Mouse (Mus musculus) heart, adult 10 weeks (tissue): ENCODE results near the gene 4933430I17Rik. TPM values are rescaled to one million over a fixed set of nuclear protein-coding genes. Genes with fewer than 3 reads are reported as not detected.

Experiments used
- polyA plus RNA-seq: library from polyadenylated mRNA; stranded (reverse); fragments of 350-450 nt; fragmentation: Illumina TruSeq; extraction: RNeasy Lipid Tissue Mini Kit (QIAGEN cat#74804); gene quantifications from one replicate; pipeline ENCODE4 v1.2.3, GENCODE M21; 2014; ENCODE audit warnings: low read depth, low replicate concordance

The 4933430I17Rik gene
- not detected for polyA plus RNA-seq

DNA sequence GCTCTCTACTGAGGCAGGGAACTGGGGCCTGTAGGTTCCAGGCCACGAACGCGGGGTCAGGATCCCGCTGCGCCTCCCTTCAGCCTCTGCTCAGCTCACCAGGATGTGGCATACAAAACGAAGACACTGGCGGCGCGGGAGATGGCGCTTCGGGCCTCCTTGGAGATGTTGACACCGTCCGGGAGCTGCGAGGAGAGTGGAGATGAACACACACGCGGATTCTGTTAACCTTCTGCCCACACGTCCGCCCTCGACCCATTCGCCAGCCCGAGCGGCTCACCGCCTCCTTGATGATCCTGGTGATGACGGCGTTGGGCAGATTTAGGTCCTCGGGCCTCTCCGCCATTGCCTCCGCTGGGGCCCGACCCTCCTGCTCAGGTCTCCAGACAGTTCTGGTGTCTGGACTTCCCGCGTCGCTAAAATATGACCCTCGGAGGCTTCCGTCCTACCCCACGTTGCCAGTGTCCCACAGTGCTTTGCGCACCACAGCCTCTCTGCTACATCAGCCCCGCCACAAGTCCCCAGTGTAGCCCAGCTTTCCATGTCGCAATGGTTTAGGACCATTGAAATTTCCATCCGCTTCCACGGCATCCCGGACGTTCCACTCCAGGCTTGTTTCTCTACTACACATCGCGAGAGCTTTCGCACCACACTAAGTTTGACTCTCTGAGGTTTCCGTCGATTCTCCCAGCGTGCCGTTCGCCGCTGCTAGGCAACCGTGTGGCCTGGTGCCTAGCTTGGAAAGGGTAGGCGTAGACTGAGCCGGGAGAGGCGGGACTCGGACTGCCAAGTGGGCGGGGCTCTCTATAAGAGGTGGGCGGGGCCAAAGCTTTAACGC is at the start of gene 4933430I17Rik, which contains the start of gene Pole3:
TSS of gene 4933430I17Rik (plus strand) at position 719 of the 838 bp plus-strand sequence.
TSS of gene Pole3 (minus strand) at position 418 of the 838 bp plus-strand sequence.

DNA sequence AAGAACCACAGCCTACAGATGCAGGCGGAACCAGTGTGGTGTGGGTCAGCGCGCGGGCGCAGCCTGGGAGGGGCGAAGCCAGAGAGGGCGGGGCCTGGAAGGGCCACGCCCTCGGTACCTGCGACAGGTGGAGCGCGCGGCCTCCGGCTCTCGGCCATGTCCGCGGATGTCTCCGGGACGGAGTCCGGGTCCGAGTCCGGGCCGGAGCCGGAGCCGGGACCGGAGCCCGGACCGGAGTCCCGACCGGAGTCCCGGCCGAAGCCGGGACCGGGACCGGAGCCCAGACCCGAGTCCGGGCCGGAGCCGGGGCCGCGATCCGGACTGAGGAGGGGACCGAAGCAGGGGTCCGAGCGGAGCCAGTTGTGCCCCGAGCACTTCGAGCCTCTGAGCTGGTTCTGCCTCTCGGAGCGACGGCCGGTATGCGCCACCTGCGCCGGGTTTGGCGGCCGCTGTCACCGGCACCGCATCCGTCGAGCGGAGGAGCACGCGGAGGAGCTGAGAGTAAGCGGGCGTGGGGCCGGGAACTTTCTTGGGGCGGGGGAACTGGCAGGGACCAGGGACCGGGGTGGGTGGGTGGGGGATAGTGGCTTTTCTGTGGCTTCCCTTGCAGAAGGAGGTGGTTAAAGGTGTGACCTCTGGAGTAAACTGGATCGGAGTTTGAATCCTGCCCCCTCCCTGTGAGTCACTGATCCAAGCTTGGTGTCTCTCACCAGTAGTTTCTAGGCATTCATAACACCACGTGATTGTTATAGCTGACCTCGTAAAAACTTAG is 45.0 kb upstream of the 4933430I17Rik start, which contains the start of gene Bspry:
TSS of gene Bspry (plus strand) at position 117 of the 772 bp plus-strand sequence.

DNA sequence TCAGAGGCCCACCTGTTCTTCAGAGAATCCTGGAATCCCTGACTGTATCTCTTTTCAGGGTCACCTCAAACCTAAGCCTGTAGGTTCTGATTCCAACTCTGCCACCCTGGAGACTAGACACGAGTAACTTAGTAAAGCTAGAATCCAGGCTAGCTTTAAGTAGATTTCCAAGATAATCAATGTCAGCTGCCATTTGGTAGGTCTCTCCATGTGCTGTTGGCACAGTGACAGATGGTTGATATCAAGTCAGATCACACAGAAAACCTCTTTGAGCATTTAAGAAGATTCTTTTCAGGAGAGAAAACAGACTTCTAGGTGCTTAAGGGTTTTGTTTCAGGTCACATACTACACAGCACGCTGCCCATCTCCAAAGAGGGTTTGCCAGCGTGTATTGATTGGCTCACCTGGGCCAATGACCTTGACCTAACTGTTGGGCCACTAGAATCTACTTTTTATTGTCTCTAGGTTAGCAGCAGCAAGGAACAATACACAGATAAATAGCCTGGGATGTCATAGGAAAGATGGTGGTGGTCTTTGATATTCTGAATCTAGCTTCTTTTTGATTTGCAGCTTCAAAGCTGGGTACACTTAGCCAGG is 21.7 kb upstream of the 4933430I17Rik start, which contains the start of gene Hdhd3:
TSS of gene Hdhd3 (minus strand) at position 94 of the 597 bp plus-strand sequence.

DNA sequence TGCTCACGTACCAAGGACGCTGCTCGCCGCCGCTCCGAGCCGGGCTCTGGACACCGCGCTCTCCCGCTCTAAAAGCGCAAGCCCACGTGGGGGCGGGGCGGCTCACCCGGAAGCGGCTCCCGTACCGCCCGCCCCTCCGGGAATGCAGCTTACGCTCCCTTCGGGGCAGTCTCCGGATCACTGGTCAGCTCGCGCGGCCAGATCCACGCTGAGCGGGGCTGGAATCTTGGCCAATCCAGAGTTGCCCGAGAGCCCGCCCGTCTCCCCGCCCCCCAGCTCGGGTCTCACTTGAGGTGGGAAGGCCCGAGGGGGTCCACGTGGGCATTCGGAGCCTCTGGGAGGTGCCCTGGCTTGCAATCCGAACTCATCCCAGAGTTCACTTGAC is 5.3 kb upstream of the 4933430I17Rik start, which contains the start of gene Alad:
TSS of gene Alad (minus strand) at position 70 of the 385 bp plus-strand sequence.

DNA sequence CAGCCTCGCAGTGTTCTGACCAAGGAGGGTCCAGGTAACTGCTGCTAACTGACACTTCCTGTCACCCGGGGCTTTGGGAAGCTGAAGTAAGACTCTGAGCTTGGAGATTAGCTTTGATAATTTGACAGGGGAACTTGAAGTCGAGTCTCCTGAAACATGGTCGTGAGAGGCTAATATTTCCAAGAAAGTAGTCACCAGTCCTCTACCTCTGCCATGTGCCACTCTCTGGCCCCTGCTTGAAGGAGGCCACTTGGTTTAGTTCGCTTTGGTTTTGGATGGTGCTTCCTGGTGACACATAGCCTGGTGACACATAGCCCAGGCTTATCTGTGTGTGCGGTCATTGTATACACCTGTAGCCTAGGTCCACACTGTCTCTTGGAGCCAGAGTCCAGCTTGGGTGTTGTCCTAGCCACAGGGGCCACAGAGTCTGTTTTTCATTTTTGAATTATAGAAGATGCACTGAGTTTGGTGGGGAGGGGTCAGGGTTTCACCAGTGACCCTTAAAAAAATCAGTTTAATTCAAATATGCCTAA is 34.7 kb downstream of the 4933430I17Rik start, which contains the start of gene Rgs3:
TSS of gene Rgs3 (plus strand) at position 51 of the 533 bp plus-strand sequence.

Other genes starting within 250 kb of the 4933430I17Rik start
- 17.0 TPM for gene Fkbp15, start 164.8 kb upstream of the 4933430I17Rik start, polyA plus RNA-seq
- gene Slc31a1, start 164.6 kb upstream of the 4933430I17Rik start, polyA plus RNA-seq = 21.4 TPM
- 62.0 TPM for gene Cdc26, start 116.7 kb upstream of the 4933430I17Rik start, polyA plus RNA-seq
- 10.2 TPM for gene Prpf4, start 116.6 kb upstream of the 4933430I17Rik start, polyA plus RNA-seq
- gene Rnf183, start 90.1 kb upstream of the 4933430I17Rik start, polyA plus RNA-seq = not detected
- 0.39 TPM for gene Wdr31, start 54.5 kb upstream of the 4933430I17Rik start, polyA plus RNA-seq
- gene Bspry, start 45.3 kb upstream of the 4933430I17Rik start, polyA plus RNA-seq = not detected
- gene Hdhd3, start 21.9 kb upstream of the 4933430I17Rik start, polyA plus RNA-seq = 3.0 TPM
- gene Alad, start 5.5 kb upstream of the 4933430I17Rik start, polyA plus RNA-seq = 53.4 TPM
- gene Pole3, start 301 bp upstream of the 4933430I17Rik start, polyA plus RNA-seq = 24.8 TPM
- gene Rgs3, start 34.5 kb downstream of the 4933430I17Rik start, polyA plus RNA-seq = 43.5 TPM